Mouse (Mus musculus) lung, postnatal 0 days (tissue): Measurements from ENCODE around the gene Ccdc117. TPM values are rescaled to one million over a fixed set of nuclear protein-coding genes. Genes with fewer than 3 reads are reported as not detected.
A peak's percentile ranks its signal among the peaks of the same experiment; 100 is the strongest.
"Not testable (repeated sequence)": the region's sequence is repeated elsewhere in the genome, so short reads cannot be mapped to it uniquely, and the experiment has no call there.

Source experiments
- ATAC-seq: fragments of 200-750 bp; cut with Nextera tagmentation; 2 replicates; pipeline ENCODE4 v1.8.0; 2017; ENCODE audit warnings: moderate library complexity
- DNase-seq: peaks from one replicate; pipeline ENCODE4 v3.0.0-alpha.2; 2016; ENCODE audit warnings: low spot score
- H3K27ac ChIP-seq: fragments of 300-500 bp; sonication (generic); 2 replicates; pipeline ENCODE4 v1.5.1; 2014; ENCODE audit warnings: antibody characterized with exemption, mild to moderate bottlenecking, low read length, mixed read lengths
- H3K27me3 ChIP-seq: fragments of 300-500 bp; sonication (generic); replicated peaks from 2 replicates; pipeline ENCODE4 v1.6.1; 2014; ENCODE audit warnings: low read length, mixed read lengths; ENCODE audit not compliant: insufficient read depth
- H3K36me3 ChIP-seq: fragments of 300-500 bp; sonication (generic); 2 replicates; pipeline ENCODE4 v1.6.1; 2014; ENCODE audit warnings: low read length, mixed read lengths; ENCODE audit not compliant: insufficient read depth
- H3K4me1 ChIP-seq: fragments of 300-500 bp; sonication (generic); 2 replicates; pipeline ENCODE4 v1.6.1; 2014; ENCODE audit warnings: antibody characterized with exemption, low read depth, low read length, mixed read lengths; ENCODE audit not compliant: insufficient read depth
- H3K4me2 ChIP-seq: fragments of 300-500 bp; sonication (generic); replicated peaks from 2 replicates; pipeline ENCODE4 v1.6.1; 2014; ENCODE audit warnings: low read depth, mild to moderate bottlenecking, low read length, moderate library complexity, mixed read lengths
- H3K4me3 ChIP-seq: fragments of 300-500 bp; sonication (generic); 2 replicates; pipeline ENCODE4 v1.5.1; 2014; ENCODE audit warnings: low read depth, low read length
- H3K9ac ChIP-seq: fragments of 300-500 bp; sonication (generic); replicated peaks from 2 replicates; pipeline ENCODE4 v1.6.1; 2014; ENCODE audit warnings: low read depth, mild to moderate bottlenecking
- H3K9me3 ChIP-seq: fragments of 300-500 bp; sonication (generic); 2 replicates; pipeline ENCODE4 v1.6.1; 2016; ENCODE audit warnings: low read length, mixed read lengths
- CTCF ChIP-seq: IDR thresholded peaks from 2 replicates; pipeline ENCODE4 v1.5.1; 2016; ENCODE audit warnings: antibody characterized with exemption, mild to moderate bottlenecking
- EP300 ChIP-seq: IDR thresholded peaks from 2 replicates; pipeline ENCODE4 v1.6.1; 2016; ENCODE audit warnings: antibody characterized with exemption, mild to moderate bottlenecking, control low read depth
- WGBS: fragments of 180-500 bp; shearing (Covaris S2); extraction: QIAGEN DNeasy Blood & Tissue Kit; methylation state at CpG from one replicate; pipeline ENCODE4 v1.1.7; 2014; 5-methylcytosine and 5-hydroxymethylcytosine counted together
- polyA plus RNA-seq: library from polyadenylated mRNA; unstranded; fragments of >200 nt; fragmentation: Nextera tagmentation; extraction: Ambion mirVana; gene quantifications from 2 replicates; pipeline ENCODE4 v1.2.1, GENCODE M21; 2015

Ccdc117 gene
- polyA plus RNA-seq, 1 experiment from 2014 or later = 13.9 TPM

DNA sequence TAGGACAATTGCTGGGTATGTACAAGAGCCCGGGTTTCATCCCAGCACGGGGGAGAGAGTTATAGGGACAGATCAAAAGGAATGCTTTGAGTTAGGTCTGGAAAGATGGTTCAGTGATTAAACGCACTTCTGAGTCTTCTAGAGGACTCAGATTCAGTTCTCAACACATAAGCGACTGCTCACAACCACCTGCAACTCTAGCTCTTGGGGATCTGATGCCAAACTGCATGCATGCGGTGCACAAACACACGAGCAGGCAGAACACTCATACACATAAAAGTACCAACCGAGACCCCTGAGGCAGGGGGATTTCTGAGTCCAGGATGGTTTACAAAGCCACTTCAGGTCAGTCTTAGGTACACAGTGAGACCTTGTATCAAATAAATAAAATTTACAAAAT lies 25.8 kb downstream of the Ccdc117 start:
- Histone ChIP-seq H3K4me3 (no peak overlapping the region), H3K36me3 (no peaks in the 10 kb centered on the region), H3K4me2 (no peak overlapping the region), H3K9me3 (no peaks in the 10 kb centered on the region), H3K9ac (no peak overlapping the region), H3K27me3 (no peaks in the 10 kb centered on the region), H3K27ac (no peak overlapping the region), H3K4me1 (no peaks in the 10 kb centered on the region)
- ATAC-seq (no peak), DNase-seq (no peak)
- 81% methylated on average over 7 of the region's 7 CpGs for WGBS
- no peak for TF ChIP-seq CTCF
- no peak for TF ChIP-seq EP300

DNA sequence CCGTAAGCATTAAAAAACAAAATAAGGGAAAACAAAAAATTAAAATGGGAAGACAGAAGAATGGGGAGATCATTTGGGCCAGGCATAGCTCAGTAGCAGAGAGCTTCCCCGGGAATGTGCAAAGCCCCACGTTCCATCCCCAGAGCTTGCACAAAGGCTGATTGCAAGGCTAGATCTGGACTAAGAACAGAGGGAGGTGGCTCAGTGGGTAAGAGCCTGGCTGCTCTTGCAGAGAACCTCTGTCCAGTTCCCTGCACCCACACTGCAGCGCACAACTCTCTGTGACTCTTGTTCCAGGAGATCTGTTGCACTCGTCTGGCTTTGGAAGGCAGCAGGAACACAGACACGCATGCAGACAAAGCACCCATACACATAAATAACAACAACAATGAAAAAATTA lies 26.3 kb downstream of the Ccdc117 start:
- Histone ChIP-seq H3K9ac (no peak overlapping the region), H3K4me1 (no peaks in the 10 kb centered on the region), H3K27me3 (no peaks in the 10 kb centered on the region), H3K36me3 (no peaks in the 10 kb centered on the region), H3K4me2 (no peak overlapping the region), H3K9me3 (no peaks in the 10 kb centered on the region), H3K4me3 (no peak overlapping the region), H3K27ac (no peak overlapping the region)
- no peak for TF ChIP-seq EP300
- no peak for TF ChIP-seq CTCF
- ATAC-seq (no peak), DNase-seq (no peak)
- 85% methylated on average over 6 of the region's 6 CpGs for WGBS

DNA sequence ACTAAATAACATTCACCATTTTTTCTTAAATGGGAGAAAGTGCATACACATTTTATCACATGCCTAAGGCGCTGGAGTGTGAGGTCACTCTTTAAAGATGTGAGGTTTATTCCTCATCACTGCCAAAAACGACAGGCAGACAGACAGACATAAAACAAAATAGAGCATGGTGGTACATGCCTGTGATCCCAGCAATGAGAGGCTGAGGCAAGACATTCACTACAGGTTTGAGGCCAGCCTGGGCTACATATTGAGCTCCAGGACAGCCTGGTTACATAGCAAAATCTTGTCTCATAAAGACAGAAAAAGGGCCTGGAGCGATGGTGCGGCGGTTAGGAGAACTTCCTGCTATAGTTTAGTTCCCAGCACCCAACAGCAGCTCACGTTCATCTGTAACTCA lies 26.8 kb downstream of the Ccdc117 start:
- TF ChIP-seq CTCF (no peak), EP300 (no peak)
- WGBS = 79% methylated on average over 6 of the region's 6 CpGs

DNA sequence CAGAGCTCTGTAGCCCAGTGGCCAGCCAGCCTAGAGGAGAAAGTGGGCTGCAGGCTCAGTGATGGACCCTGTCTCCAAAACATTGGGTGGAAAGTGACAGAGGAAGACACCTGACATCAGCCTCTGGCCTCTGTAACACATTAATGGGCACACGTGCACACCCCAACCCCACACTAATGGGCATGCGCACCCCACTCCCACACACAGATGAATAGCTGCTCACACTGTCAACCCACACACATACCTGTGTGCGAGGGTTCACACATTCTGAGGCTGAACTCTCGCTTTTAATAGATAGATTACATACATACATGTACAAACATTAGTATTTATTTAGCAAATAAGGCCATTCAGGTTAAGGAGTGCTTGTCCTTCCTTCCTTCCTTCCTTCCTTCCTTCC lies 27.9 kb downstream of the Ccdc117 start:
- no peak for DNase-seq
- H3K9me3 ChIP-seq = no peaks in the 10 kb centered on the region
- H3K9ac ChIP-seq = no peak overlapping the region
- no peak for ATAC-seq
- TF ChIP-seq EP300 (no peak), CTCF (no peak)
- H3K27ac ChIP-seq = no peak overlapping the region
- H3K4me1 ChIP-seq = no peaks in the 10 kb centered on the region
- WGBS = 85% methylated on average over 4 of the region's 4 CpGs
- H3K27me3 ChIP-seq = no peaks in the 10 kb centered on the region
- no peak overlapping the region for H3K4me3 ChIP-seq
- H3K4me2 ChIP-seq = no peak overlapping the region
- H3K36me3 ChIP-seq = no peaks in the 10 kb centered on the region

More for the DNA sequence above, 26.8 kb downstream of the Ccdc117 start:
- ATAC-seq (no peak), DNase-seq (no peak)
- Histone ChIP-seq H3K36me3 (no peaks in the 10 kb centered on the region), H3K4me3 (no peak overlapping the region), H3K9me3 (no peaks in the 10 kb centered on the region), H3K4me1 (no peaks in the 10 kb centered on the region), H3K27ac (no peak overlapping the region), H3K4me2 (no peak overlapping the region), H3K27me3 (no peaks in the 10 kb centered on the region), H3K9ac (no peak overlapping the region)

DNA sequence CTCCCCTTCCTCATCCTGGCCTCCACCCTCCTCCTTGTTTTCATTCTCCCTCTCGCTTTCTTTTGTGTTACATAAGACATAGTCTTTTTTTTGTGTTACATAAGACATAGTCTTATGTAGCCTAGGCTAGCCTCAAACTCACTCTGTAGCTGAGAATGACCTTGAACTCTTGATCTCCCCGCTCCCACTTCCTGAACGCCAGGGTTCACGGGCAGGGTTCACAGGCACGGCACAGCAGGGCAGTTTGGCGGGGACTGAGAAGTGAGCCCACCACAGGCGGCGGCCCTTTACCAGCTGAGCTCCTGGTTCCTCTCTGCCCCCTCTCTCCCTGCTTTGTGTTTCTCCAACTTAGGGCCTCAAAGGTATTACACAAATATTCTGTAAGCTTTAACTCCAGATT lies 29.0 kb downstream of the Ccdc117 start:
- WGBS = 69% methylated on average over 8 of the region's 8 CpGs
- H3K4me2 ChIP-seq = no peak overlapping the region
- H3K36me3 ChIP-seq = no peaks in the 10 kb centered on the region
- H3K27ac ChIP-seq = no peak overlapping the region
- no peaks in the 10 kb centered on the region for H3K9me3 ChIP-seq
- DNase-seq (no peak), ATAC-seq (no peak)
- H3K4me1 ChIP-seq = no peaks in the 10 kb centered on the region
- no peak overlapping the region for H3K4me3 ChIP-seq
- no peak for TF ChIP-seq EP300
- TF ChIP-seq CTCF = no peak
- no peaks in the 10 kb centered on the region for H3K27me3 ChIP-seq
- H3K9ac ChIP-seq = no peak overlapping the region

DNA sequence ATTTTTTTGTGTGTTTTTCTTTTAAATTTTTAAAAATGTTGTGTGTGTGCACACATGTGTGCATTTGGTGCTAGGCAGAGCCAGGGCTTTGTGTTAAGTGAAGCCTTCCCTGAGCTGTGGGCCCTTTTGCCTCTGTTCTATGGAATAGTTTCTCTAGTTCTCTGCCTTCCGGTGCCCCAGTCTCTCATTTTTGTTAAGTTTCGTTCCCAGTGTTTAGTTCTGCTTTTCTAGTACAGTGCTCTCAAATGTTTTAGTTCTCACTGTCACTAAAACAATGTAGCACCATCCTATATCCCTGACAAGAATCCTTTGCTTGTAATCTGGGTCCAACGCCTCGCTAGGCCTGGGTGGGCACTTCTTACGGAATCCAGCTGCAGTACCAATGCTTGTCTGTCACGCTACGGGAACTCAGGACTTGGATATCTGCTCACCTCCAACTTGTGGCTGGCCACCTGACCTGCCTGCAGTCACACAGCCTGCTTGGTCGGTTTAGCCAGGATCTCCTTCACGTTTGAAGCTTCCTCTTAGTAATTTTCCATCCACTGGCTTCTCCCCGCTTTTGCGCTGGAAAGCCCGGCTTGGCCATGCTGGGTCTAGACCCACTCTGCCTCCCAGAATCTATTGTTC lies 29.8 kb downstream of the Ccdc117 start:
- H3K9ac ChIP-seq = no peak overlapping the region
- no peaks in the 10 kb centered on the region for H3K36me3 ChIP-seq
- H3K4me2 ChIP-seq = no peak overlapping the region
- 0 out of 2 replicates have a peak overlapping the region, but pooled peaks have one; percentile 2 for H3K27ac ChIP-seq
- ATAC-seq (peak; percentile 52), DNase-seq (peak; percentile 45)
- H3K27me3 ChIP-seq = no peaks in the 10 kb centered on the region
- WGBS = 60% methylated on average over 12 of the region's 12 CpGs
- H3K4me1 ChIP-seq = no peaks in the 10 kb centered on the region
- TF ChIP-seq EP300 (no peak), CTCF (no peak)
- no peak overlapping the region for H3K4me3 ChIP-seq
- H3K9me3 ChIP-seq = no peaks in the 10 kb centered on the region

DNA sequence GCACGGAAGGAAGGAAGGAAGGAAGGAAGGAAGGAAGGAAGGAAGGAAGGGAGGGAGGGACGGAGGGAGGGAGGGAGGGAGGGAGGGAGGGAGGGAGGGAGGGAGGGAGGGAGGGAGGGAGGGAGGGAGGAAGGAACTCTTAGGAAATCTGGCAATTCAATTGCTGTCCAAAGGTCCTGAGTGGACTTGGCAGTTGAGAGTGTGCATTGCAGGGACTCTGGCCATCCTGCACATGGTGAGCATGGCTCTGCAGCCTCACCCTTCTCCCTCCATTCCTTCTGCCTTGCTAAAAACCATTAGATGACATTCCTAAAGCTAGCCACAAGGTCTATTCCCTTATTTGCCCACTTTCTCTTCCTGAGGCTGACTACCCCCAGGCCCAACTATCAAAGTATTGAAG lies 31.3 kb downstream of the Ccdc117 start:
- not testable (repeated sequence) for H3K4me1 ChIP-seq, DNase-seq, H3K4me3 ChIP-seq, H3K27me3 ChIP-seq, ATAC-seq, H3K36me3 ChIP-seq, H3K9ac ChIP-seq, H3K4me2 ChIP-seq, H3K27ac ChIP-seq, H3K9me3 ChIP-seq
- no CpG with 5 or more reads among the region's 2 CpGs for WGBS
